Mouse (Mus musculus) midbrain, embryonic 13.5 days (tissue): ENCODE measurements at regions not wholly inside any gene's neighbourhood (a gene's known extent, or its start where the extent isn't known, plus 50 kb on each side); places are given as distances from the start of the nearest gene placed in this dataset.

ENCODE experiments used
- ATAC-seq: fragments of 200-750 bp; cut with Nextera tagmentation; 2 replicates; pipeline ENCODE4 v1.8.0; 2017; ENCODE audit warnings: mild to moderate bottlenecking, moderate TSS enrichment, moderate library complexity
- H3K27ac ChIP-seq: fragments of 300-500 bp; sonication (generic); 2 replicates; pipeline ENCODE4 v1.5.1; 2015; ENCODE audit warnings: inconsistent platforms, mild to moderate bottlenecking, moderate library complexity
- H3K27me3 ChIP-seq: fragments of 300-500 bp; sonication (generic); 2 replicates; pipeline ENCODE4 v1.6.1; 2015; ENCODE audit warnings: mild to moderate bottlenecking, inconsistent platforms
- H3K36me3 ChIP-seq: fragments of 300-500 bp; sonication (generic); 2 replicates; pipeline ENCODE4 v1.6.1; 2015; ENCODE audit warnings: mild to moderate bottlenecking, inconsistent platforms
- H3K4me1 ChIP-seq: fragments of 300-500 bp; sonication (generic); replicated peaks from 2 replicates; pipeline ENCODE4 v1.6.1; 2015; ENCODE audit warnings: inconsistent platforms
- H3K4me2 ChIP-seq: fragments of 300-500 bp; sonication (generic); replicated peaks from 2 replicates; pipeline ENCODE4 v1.6.1; 2015; ENCODE audit warnings: moderate library complexity, mild to moderate bottlenecking, inconsistent platforms
- H3K4me3 ChIP-seq: fragments of 300-500 bp; sonication (generic); replicated peaks from 2 replicates; pipeline ENCODE4 v1.5.1; 2015; ENCODE audit warnings: mild to moderate bottlenecking, inconsistent platforms
- H3K9ac ChIP-seq: fragments of 300-500 bp; sonication (generic); replicated peaks from 2 replicates; pipeline ENCODE4 v1.6.1; 2015; ENCODE audit warnings: mild to moderate bottlenecking, inconsistent platforms
- H3K9me3 ChIP-seq: fragments of 300-500 bp; sonication (generic); 2 replicates; pipeline ENCODE4 v1.6.1; 2016; ENCODE audit warnings: mild to moderate bottlenecking, inconsistent platforms
- WGBS: fragments of 180-500 bp; shearing (Covaris S2); methylation state at CpG from one replicate; pipeline ENCODE4 v1.1.7; 2015; 5-methylcytosine and 5-hydroxymethylcytosine counted together

DNA sequence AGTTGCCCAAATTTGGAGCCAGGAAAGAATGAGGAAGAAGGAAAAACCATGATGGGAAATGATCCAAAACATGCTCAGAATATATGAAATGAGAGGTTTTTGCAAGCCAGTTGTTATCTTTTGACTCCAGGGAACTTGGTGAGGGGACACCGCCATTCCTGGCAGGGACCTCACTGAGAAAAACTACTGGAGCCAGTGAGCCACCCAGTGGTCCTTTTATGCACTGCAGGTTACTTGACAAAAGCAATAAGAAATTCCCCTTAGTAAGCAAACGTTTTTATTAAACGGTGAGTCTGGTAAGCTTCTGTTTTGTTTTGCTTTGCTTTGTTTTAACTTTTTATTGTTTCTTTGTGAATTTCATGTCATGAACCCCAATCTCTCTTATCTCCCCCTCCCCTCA lies 257.5 kb downstream of the Foxa2 start:
- H3K9ac ChIP-seq, result no peak overlapping the region
- no peak overlapping the region for H3K4me2 ChIP-seq
- H3K4me3 ChIP-seq, result no peak overlapping the region
- H3K4me1 ChIP-seq, result no peaks in the 10 kb centered on the region
- no peaks in the 10 kb centered on the region for H3K36me3 ChIP-seq
- H3K27ac ChIP-seq, result no peak overlapping the region
- WGBS, result 3% methylated on average over 3 of the region's 3 CpGs
- 0 out of 2 replicates have a peak, but pooled peaks cover 9% of the 10 kb centered on the region for H3K27me3 ChIP-seq
- H3K9me3 ChIP-seq, result no peaks in the 10 kb centered on the region
- ATAC-seq, result no peak

- no peaks in the 10 kb centered on the region for H3K36me3 ChIP-seq
- H3K27ac ChIP-seq, result no peak overlapping the region
- H3K4me1 ChIP-seq, result no peaks in the 10 kb centered on the region
- H3K9me3 ChIP-seq, result no peaks in the 10 kb centered on the region
- H3K9ac ChIP-seq, result no peak overlapping the region
- H3K4me3 ChIP-seq, result no peak overlapping the region
- peaks cover 9% of the 10 kb centered on the region; the same call in 1 of the 2 replicates for H3K27me3 ChIP-seq
- no peak overlapping the region for H3K4me2 ChIP-seq
- ATAC-seq, result no peak
- WGBS, result 74% methylated on average over 3 of the region's 3 CpGs
Measured at GRCm38 (mm10) chr2:147788001-147788400, 258.8 kb downstream of the Foxa2 start.

DNA sequence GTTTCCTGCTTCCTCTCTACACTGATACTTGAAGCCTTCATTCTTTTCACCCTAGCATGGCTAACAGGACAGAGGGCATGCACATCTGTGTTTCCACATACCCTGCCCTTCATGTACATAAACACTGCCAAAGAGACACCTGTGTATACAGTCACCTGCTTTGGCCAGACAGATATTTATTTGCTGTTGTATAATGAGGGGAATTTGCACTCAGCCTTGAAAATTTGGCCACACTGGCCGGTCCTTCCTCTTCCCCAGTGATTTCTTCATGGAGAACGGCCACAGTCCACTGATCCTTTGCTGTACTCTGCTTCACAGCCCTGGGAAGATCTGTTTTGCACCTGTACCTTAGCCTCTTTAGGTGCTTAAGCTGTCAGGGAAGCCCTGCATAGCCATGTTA lies 264.3 kb downstream of the Foxa2 start:
- Histone ChIP-seq H3K9me3 (0 out of 2 replicates have a peak, but pooled peaks cover 5% of the 10 kb centered on the region), H3K9ac (no peak overlapping the region), H3K4me2 (no peak overlapping the region), H3K4me1 (no peaks in the 10 kb centered on the region), H3K4me3 (no peak overlapping the region), H3K27me3 (no peaks in the 10 kb centered on the region; the same call in 1 of the 2 replicates), H3K36me3 (no peaks in the 10 kb centered on the region), H3K27ac (no peak overlapping the region)
- no peak for ATAC-seq
- WGBS, result 79% methylated on average over 2 of the region's 2 CpGs

DNA sequence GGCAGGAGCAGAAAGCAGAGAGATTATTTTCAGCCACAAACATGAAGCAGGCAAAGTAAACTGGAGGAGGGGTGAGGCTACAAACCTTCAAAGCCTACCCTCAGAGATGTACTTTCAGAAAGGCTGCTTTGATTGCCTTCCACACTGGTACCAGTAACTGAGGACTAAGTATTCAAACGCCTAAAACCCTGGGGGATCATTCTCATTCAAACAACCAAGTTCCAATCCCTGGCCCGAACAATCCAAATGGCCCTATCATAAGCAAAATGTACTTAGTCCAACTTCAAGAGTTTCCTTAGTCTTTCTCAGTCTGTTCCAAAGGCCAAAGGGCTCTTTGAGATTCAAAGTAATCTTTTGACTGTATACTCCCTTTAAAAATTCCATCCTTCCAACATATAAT lies 270.5 kb downstream of the Foxa2 start:
- Histone ChIP-seq H3K27me3 (no peaks in the 10 kb centered on the region), H3K4me1 (0 out of 2 replicates have a peak, but pooled peaks cover 3% of the 10 kb centered on the region), H3K36me3 (no peaks in the 10 kb centered on the region), H3K9me3 (0 out of 2 replicates have a peak, but pooled peaks cover 5% of the 10 kb centered on the region), H3K4me2 (no peak overlapping the region), H3K4me3 (no peak overlapping the region), H3K27ac (no peak overlapping the region), H3K9ac (no peak overlapping the region)
- WGBS, result 51% methylated on average over 2 of the region's 2 CpGs
- no peak for ATAC-seq

DNA sequence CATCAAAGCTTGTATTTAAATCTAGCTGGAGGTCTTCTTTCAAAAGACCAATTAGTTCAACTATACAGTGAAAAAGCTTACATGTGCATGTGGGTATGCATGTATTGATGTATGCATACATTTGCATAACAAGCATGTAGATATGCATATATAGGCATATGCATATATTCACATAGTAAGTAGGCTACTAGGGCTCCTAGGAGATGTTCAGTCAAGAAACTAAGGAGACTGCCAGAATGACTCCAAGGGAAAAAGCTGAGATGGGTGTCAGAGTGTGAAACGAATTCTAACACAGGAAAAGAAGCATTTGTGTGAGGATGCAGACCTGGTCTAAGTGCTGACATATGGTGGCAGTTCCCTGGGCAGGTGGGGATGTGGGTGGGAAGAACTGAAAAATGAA lies 274.2 kb downstream of the Foxa2 start:
- ATAC-seq, result no peak
- WGBS, result 67% methylated on average over 1 of the region's 1 CpGs

DNA sequence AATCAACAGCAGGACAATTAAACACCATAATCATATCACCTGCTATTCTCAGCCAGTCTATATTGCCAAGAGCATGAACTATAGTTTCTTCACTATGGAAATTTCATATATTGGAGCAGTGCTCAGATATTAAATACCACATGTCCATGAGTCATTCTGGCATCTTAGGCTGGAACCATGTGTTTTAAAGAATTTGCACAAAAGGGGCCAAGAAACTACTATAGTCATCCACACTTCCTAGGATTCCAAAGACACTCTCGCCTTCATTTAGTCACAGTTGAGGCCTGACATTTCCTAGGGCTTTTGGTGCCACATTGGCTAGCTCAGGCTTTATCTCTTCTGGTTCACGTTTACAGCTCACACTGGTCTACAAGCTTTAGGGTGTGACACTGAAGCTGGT lies 293.7 kb downstream of the Foxa2 start:
- Histone ChIP-seq H3K4me2 (no peak overlapping the region), H3K27ac (no peak overlapping the region), H3K9me3 (no peaks in the 10 kb centered on the region), H3K27me3 (no peaks in the 10 kb centered on the region), H3K4me3 (no peak overlapping the region), H3K9ac (no peak overlapping the region), H3K4me1 (no peaks in the 10 kb centered on the region), H3K36me3 (no peaks in the 10 kb centered on the region)
- no peak for ATAC-seq
- WGBS, result 77% methylated on average over 2 of the region's 2 CpGs

More for the DNA sequence above, 274.2 kb downstream of the Foxa2 start:
- Histone ChIP-seq H3K9ac (no peak overlapping the region), H3K27ac (no peak overlapping the region), H3K9me3 (no peaks in the 10 kb centered on the region), H3K4me1 (0 out of 2 replicates have a peak, but pooled peaks cover 3% of the 10 kb centered on the region), H3K36me3 (no peaks in the 10 kb centered on the region), H3K27me3 (no peaks in the 10 kb centered on the region), H3K4me2 (no peak overlapping the region), H3K4me3 (no peak overlapping the region)

- Histone ChIP-seq H3K4me1 (no peaks in the 10 kb centered on the region), H3K36me3 (no peaks in the 10 kb centered on the region), H3K27me3 (no peaks in the 10 kb centered on the region), H3K27ac (no peak overlapping the region), H3K9ac (no peak overlapping the region), H3K4me3 (no peak overlapping the region), H3K4me2 (no peak overlapping the region), H3K9me3 (no peaks in the 10 kb centered on the region)
- WGBS, result 95% methylated on average over 3 of the region's 3 CpGs
- no peak for ATAC-seq
Measured at GRCm38 (mm10) chr2:147751831-147752230, 294.9 kb downstream of the Foxa2 start.

GRCm38 (mm10) chr2:147748006-147748405 lies 298.8 kb downstream of the Foxa2 start:
- Histone ChIP-seq H3K27me3 (no peaks in the 10 kb centered on the region), H3K9ac (no peak overlapping the region), H3K9me3 (no peaks in the 10 kb centered on the region), H3K4me3 (no peak overlapping the region), H3K4me1 (no peaks in the 10 kb centered on the region), H3K36me3 (no peaks in the 10 kb centered on the region), H3K27ac (no peak overlapping the region), H3K4me2 (no peak overlapping the region)
- 63% methylated on average over 4 of the region's 4 CpGs for WGBS
- no peak for ATAC-seq

- H3K4me1 ChIP-seq, result no peaks in the 10 kb centered on the region
- H3K27ac ChIP-seq, result no peak overlapping the region
- no peak overlapping the region for H3K4me2 ChIP-seq
- H3K9ac ChIP-seq, result no peak overlapping the region
- no peak for ATAC-seq
- no peaks in the 10 kb centered on the region for H3K36me3 ChIP-seq
- H3K9me3 ChIP-seq, result no peaks in the 10 kb centered on the region
- H3K27me3 ChIP-seq, result no peaks in the 10 kb centered on the region
- no peak overlapping the region for H3K4me3 ChIP-seq
- WGBS, result 97% methylated on average over 2 of the region's 2 CpGs
Measured at GRCm38 (mm10) chr2:147743908-147744307, 302.9 kb downstream of the Foxa2 start.

GRCm38 (mm10) chr2:147738307-147738872 lies 308.4 kb downstream of the Foxa2 start:
- Histone ChIP-seq H3K4me1 (no peaks in the 10 kb centered on the region), H3K36me3 (no peaks in the 10 kb centered on the region), H3K27ac (no peak overlapping the region), H3K27me3 (no peaks in the 10 kb centered on the region), H3K4me3 (no peak overlapping the region), H3K9me3 (no peaks in the 10 kb centered on the region), H3K9ac (no peak overlapping the region), H3K4me2 (no peak overlapping the region)
- ATAC-seq, result peak; percentile 45
- 47% methylated on average over 10 of the region's 10 CpGs for WGBS

GRCm38 (mm10) chr2:147727396-147727795 lies 319.4 kb downstream of the Foxa2 start:
- no peak for ATAC-seq
- 95% methylated on average over 4 of the region's 4 CpGs for WGBS
- H3K9ac ChIP-seq, result no peak overlapping the region
- H3K27ac ChIP-seq, result no peak overlapping the region
- H3K27me3 ChIP-seq, result no peaks in the 10 kb centered on the region
- H3K4me3 ChIP-seq, result no peak overlapping the region
- H3K4me2 ChIP-seq, result no peak overlapping the region
- H3K36me3 ChIP-seq, result no peaks in the 10 kb centered on the region
- H3K4me1 ChIP-seq, result no peaks in the 10 kb centered on the region
- no peaks in the 10 kb centered on the region for H3K9me3 ChIP-seq

GRCm38 (mm10) chr2:147718936-147719335 lies 327.8 kb downstream of the Foxa2 start:
- H3K4me3 ChIP-seq, result no peak overlapping the region

GRCm38 (mm10) chr2:147717484-147717947 lies 329.3 kb downstream of the Foxa2 start:
- Histone ChIP-seq H3K27ac (no peak overlapping the region), H3K9ac (no peak overlapping the region), H3K9me3 (no peaks in the 10 kb centered on the region), H3K4me1 (no peaks in the 10 kb centered on the region), H3K4me2 (no peak overlapping the region), H3K36me3 (no peaks in the 10 kb centered on the region), H3K27me3 (no peaks in the 10 kb centered on the region), H3K4me3 (no peak overlapping the region)
- ATAC-seq, result no peak
- 95% methylated on average over 12 of the region's 12 CpGs for WGBS

More at GRCm38 (mm10) chr2:147718936-147719335, 327.8 kb downstream of the Foxa2 start:
- ATAC-seq, result no peak
- H3K4me2 ChIP-seq, result no peak overlapping the region
- H3K36me3 ChIP-seq, result no peaks in the 10 kb centered on the region
- H3K9me3 ChIP-seq, result no peaks in the 10 kb centered on the region
- H3K4me1 ChIP-seq, result no peaks in the 10 kb centered on the region
- no peak overlapping the region for H3K27ac ChIP-seq
- WGBS, result 84% methylated on average over 3 of the region's 3 CpGs
- no peak overlapping the region for H3K9ac ChIP-seq
- no peaks in the 10 kb centered on the region for H3K27me3 ChIP-seq
